Mouse (Mus musculus) megakaryocyte, embryonic 14.5 days (primary cell): Measurements from ENCODE around the gene Ifnl3.

ENCODE experiments used
- FLI1 ChIP-seq: IDR thresholded peaks from 2 replicates; pipeline ENCODE4 v1.6.1; 2012; ENCODE audit warnings: low read length, inconsistent platforms, mixed read lengths
- GATA1 ChIP-seq: IDR thresholded peaks from 3 replicates; pipeline ENCODE4 v1.6.1; 2012; ENCODE audit warnings: mixed read lengths, low read length, inconsistent platforms, borderline replicate concordance

DNA sequence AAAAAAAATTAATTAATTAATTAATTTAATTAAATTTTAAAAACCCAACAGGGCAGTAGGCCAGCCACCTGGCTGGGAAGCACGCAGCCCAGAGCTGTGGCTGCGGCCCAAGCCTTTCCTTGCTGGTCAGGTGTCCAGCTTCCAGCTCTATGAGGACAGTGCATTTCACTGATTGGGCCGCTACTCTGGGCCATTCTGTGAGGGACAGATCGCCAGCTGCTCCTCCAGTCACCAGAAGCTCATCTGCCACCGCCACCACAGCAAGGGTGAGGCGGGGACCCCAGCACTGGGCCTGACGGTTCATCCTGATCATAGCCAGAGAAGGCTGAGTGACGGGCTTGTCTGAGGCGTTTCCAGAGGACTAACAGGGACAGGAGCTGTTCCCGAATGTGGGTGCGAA is 39.3 kb downstream of the Ifnl3 start:
- TF ChIP-seq GATA1 (no peak), FLI1 (no peak)
